Mouse (Mus musculus): ENCODE data around the gene Hspd1. TPM values are rescaled to one million over a fixed set of nuclear protein-coding genes. Genes with fewer than 3 reads are reported as not detected.

Hspd1 gene
- total RNA-seq, 1 experiment from 2014 or later, result 1,123 TPM

GRCm38 (mm10) chr1:55041691-55042090, 46.4 kb downstream of the Hspd1 start:
- DNase-seq, result no peak

- DNase-seq, result no peak
Measured at GRCm38 (mm10) chr1:55039944-55040343, 48.1 kb downstream of the Hspd1 start.

- DNase-seq, result no peak
Measured at GRCm38 (mm10) chr1:55031026-55031779, 56.8 kb downstream of the Hspd1 start.

- no peak for DNase-seq
Measured at GRCm38 (mm10) chr1:55029446-55029845, 58.6 kb downstream of the Hspd1 start.

- DNase-seq, result no peak
Measured at GRCm38 (mm10) chr1:55028512-55029249, 59.4 kb downstream of the Hspd1 start.

- DNase-seq, result no peak
Measured at GRCm38 (mm10) chr1:55027966-55028365, 60.1 kb downstream of the Hspd1 start.

Other genes with a start within 250 kb of the Hspd1 start
- gene Ankrd44, start 161.9 kb downstream of the Hspd1 start, total RNA-seq (2021), result 20.5 and 36.5 TPM in 2 replicates
- gene Sf3b1, start 60.8 kb downstream of the Hspd1 start, total RNA-seq (2021), result 124 and 145 TPM in 2 replicates
- 63.1 and 105 TPM in 2 replicates for gene Coq10b, start 35.5 kb downstream of the Hspd1 start, total RNA-seq (2021)
- gene Hspe1, start 111 bp downstream of the Hspd1 start, total RNA-seq (2021), result 556 and 584 TPM in 2 replicates
- gene Mob4, start 43.0 kb upstream of the Hspd1 start, total RNA-seq (2021), result 294 and 307 TPM in 2 replicates
- 13.2 and 16.4 TPM in 2 replicates for gene Rftn2, start 138.5 kb upstream of the Hspd1 start, total RNA-seq (2021)
- 6.4 and 7.1 TPM in 2 replicates for gene Mars2, start 148.9 kb upstream of the Hspd1 start, total RNA-seq (2021)

Measured in adrenal gland, postnatal 14 days (tissue).